Mouse (Mus musculus) forebrain, embryonic 15.5 days (tissue): ENCODE data around the gene Aldh16a1. TPM values are rescaled to one million over a fixed set of nuclear protein-coding genes. Genes with fewer than 3 reads are reported as not detected.
A peak's percentile ranks its signal among the peaks of the same experiment; 100 is the strongest.

Experiments used
- ATAC-seq: fragments of 200-750 bp; cut with Nextera tagmentation; replicated peaks from 2 replicates; pipeline ENCODE4 v1.8.0; 2017; ENCODE audit warnings: mild to moderate bottlenecking, moderate TSS enrichment, moderate library complexity
- H3K27ac ChIP-seq: fragments of 300-500 bp; sonication (generic); replicated peaks from 2 replicates; pipeline ENCODE4 v1.5.1; 2015; ENCODE audit warnings: mild to moderate bottlenecking, inconsistent platforms
- H3K27me3 ChIP-seq: fragments of 300-500 bp; sonication (generic); 2 replicates; pipeline ENCODE4 v1.6.1; 2015; ENCODE audit warnings: inconsistent platforms
- H3K36me3 ChIP-seq: fragments of 300-500 bp; sonication (generic); 2 replicates; pipeline ENCODE4 v1.6.1; 2015; ENCODE audit warnings: mild to moderate bottlenecking, inconsistent platforms
- H3K4me1 ChIP-seq: fragments of 300-500 bp; sonication (generic); 2 replicates; pipeline ENCODE4 v1.6.1; 2015; ENCODE audit warnings: inconsistent platforms
- H3K4me2 ChIP-seq: fragments of 300-500 bp; sonication (generic); replicated peaks from 2 replicates; pipeline ENCODE4 v1.6.1; 2015; ENCODE audit warnings: mild to moderate bottlenecking, inconsistent platforms
- H3K4me3 ChIP-seq: fragments of 300-500 bp; sonication (generic); 2 replicates; pipeline ENCODE4 v1.5.1; 2015; ENCODE audit warnings: mild to moderate bottlenecking, inconsistent platforms
- H3K9ac ChIP-seq: fragments of 300-500 bp; sonication (generic); replicated peaks from 2 replicates; pipeline ENCODE4 v1.6.1; 2015; ENCODE audit warnings: mild to moderate bottlenecking, inconsistent platforms
- H3K9me3 ChIP-seq: fragments of 300-500 bp; sonication (generic); 2 replicates; pipeline ENCODE4 v1.6.1; 2016; ENCODE audit warnings: inconsistent platforms
- WGBS: fragments of 180-500 bp; shearing (Covaris S2); methylation state at CpG from one replicate; pipeline ENCODE4 v1.1.7; 2015; ENCODE audit warnings: mixed read lengths; 5-methylcytosine and 5-hydroxymethylcytosine counted together
- polyA plus RNA-seq: library from polyadenylated mRNA; unstranded; fragments of >200 nt; fragmentation: Nextera tagmentation; extraction: Ambion mirVana; gene quantifications from 2 replicates; pipeline ENCODE4 v1.2.1, GENCODE M21; 2015

Aldh16a1 gene
- polyA plus RNA-seq, 1 experiment from 2014 or later: 25.6 TPM

DNA sequence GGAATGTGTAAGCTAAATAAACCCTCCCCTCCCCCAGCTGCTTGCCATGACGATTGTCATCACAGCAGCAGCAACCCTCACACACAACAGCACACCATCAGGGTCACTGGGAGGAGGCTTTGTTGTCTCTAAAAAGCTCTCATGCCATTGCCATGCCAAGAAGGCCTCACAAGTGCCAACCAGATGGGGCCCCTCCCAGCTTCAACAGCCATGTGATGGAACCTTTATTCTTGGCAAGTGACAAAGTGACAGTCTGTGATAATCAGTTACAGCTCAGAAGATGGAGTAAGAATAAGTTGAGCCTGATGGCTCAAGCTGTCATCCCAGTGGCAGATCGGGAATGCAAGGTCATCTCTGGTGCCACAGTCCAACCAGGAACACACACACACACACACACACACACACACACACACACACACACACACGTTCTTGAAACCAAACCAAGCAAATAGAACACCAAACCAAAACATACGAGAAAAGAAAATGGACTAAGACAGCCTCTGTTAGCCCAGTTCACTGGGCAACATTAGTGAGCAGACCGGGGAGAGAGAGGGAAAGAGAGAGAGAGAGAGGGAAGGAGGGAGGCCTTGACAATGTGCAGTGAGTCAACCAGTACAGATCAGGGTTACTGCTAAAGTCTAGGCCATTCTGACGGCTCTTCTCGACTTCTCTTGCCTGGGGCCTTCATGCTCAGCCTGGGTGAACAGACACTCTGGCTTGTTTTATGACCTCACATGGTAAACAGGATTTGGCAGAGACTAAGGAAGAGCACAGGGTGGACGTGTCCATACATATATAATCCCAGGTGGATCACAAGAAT lies 14.3 kb downstream of the Aldh16a1 start:
- Histone ChIP-seq H3K27me3 (no peaks in the 10 kb centered on the region; the same call in 1 of the 2 replicates), H3K27ac (no peak overlapping the region), H3K4me1 (peaks cover 10% of the 10 kb centered on the region), H3K4me2 (no peak overlapping the region), H3K9ac (no peak overlapping the region), H3K4me3 (no peak overlapping the region), H3K36me3 (no peaks in the 10 kb centered on the region; the same call in 1 of the 2 replicates), H3K9me3 (no peaks in the 10 kb centered on the region)
- ATAC-seq: no peak
- 78% methylated on average over 8 of the region's 8 CpGs for WGBS

DNA sequence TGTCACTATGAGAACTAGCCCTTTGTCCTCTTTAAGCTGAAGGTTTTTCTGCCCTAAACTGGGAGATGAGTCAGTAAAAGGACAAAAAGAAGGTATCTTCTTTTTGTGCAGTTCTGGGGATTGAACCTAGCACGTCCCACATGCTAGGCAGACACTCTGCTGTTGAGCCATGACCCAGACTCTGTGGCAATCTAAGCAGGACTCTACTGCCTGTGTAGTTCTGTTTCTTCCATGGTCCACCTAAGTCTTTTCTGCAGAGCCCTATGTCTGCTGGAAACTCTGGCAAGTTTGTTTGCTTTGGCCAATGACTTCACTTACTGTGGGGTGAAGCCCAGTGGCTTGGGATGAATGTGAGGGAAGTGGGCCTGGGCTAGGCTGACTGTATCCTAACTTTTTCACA lies 16.0 kb downstream of the Aldh16a1 start:
- Histone ChIP-seq H3K4me2 (no peak overlapping the region), H3K4me1 (peaks cover 10% of the 10 kb centered on the region), H3K27ac (no peak overlapping the region), H3K9ac (no peak overlapping the region), H3K36me3 (no peaks in the 10 kb centered on the region), H3K4me3 (no peak overlapping the region), H3K27me3 (no peaks in the 10 kb centered on the region; the same call in 1 of the 2 replicates), H3K9me3 (no peaks in the 10 kb centered on the region)
- no peak for ATAC-seq
- 79% methylated on average over 1 of the region's 1 CpGs for WGBS

DNA sequence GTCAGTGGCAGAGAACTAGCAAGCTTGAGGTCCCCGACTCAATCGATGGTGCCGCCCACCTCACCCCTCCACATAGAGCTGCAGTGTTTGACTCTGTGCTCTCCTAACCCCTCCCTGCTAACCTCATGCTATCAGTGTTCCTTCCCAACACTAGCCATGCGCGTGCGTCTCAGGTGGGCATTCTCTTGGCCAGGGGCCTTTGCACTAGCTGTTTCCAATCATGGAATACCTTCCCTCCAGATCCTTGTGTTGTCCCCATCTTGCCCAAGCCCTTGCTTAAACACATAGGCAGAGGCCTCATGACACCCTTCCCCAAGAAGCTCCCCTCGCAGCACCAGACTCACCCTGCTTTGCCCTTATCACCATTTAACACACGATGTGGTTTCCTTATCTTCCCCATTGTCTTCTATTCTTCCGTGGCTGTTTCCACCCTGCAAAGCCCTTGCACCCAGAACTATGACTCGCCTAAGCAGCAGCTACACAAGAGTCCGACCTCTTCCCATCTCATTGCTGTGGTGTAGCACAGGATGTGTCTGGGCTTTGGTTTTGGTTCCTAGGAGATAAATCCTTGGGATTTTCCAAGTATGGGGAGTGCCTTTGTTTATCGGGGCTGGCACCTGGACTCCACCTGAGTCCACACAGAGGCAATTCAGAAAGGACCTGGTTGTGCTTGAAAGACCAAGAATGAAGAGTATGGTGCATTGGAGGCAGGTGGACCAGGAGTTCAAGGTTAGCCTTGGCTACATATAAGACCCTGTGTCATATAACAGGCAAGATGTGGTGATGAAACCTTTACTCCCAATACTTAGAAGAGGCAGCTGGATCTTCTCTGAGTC lies 17.0 kb downstream of the Aldh16a1 start:
- 85% methylated on average over 12 of the region's 12 CpGs for WGBS
- Histone ChIP-seq H3K4me3 (no peak overlapping the region), H3K9ac (no peak overlapping the region), H3K27ac (no peak overlapping the region), H3K36me3 (no peaks in the 10 kb centered on the region), H3K27me3 (no peaks in the 10 kb centered on the region; the same call in 1 of the 2 replicates), H3K9me3 (no peaks in the 10 kb centered on the region), H3K4me2 (no peak overlapping the region), H3K4me1 (peaks cover 10% of the 10 kb centered on the region)
- no peak for ATAC-seq

DNA sequence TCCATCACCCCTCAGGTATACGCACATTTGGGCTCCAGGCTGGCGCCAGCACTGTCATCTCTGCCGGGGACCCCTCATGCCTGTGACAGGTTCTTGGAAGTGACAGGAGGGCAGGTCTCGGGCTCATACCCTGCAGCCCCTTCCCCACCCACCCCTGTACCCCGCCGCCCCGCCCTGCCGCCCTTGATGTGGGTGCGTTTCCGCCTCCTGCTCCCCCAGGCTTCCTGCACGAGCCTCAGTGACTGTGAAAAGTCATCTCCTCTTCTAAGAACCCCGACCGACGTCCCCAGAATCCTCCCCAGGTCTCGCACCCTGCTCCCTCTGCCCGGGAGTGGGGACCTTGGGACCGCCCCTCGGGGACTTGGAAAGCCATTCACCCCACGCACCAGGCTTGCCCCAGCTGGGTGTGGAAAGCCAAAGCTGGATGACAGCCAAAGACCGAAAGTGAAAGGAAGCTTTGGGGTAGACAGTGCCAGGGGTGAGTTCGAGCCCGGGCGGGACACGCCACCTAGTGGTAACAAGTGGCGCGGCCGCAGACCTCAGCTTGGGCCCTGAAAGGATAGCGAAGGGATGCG lies 18.3 kb downstream of the Aldh16a1 start, which contains the start of the genes Gm45713 and Flt3l:
TSS of gene Gm45713 (minus strand) at position 239 of the 575 bp plus-strand sequence.
TSS of gene Flt3l (minus strand) at position 440 of the 575 bp plus-strand sequence.
- peak; percentile 88 for ATAC-seq
- Histone ChIP-seq H3K27ac (no peak within 1 kb of the TSS), H3K9me3 (no peaks in the 10 kb centered on the region), H3K36me3 (no peaks in the 10 kb centered on the region), H3K27me3 (no peaks in the 10 kb centered on the region; the same call in 1 of the 2 replicates), H3K4me1 (peaks cover 10% of the 10 kb centered on the region), H3K4me3 (peak within 1 kb of the TSS; percentile 46), H3K4me2 (peak within 1 kb of the TSS; percentile 79), H3K9ac (peak within 1 kb of the TSS; percentile 55)
- 2% methylated on average over 29 of the region's 29 CpGs for WGBS

DNA sequence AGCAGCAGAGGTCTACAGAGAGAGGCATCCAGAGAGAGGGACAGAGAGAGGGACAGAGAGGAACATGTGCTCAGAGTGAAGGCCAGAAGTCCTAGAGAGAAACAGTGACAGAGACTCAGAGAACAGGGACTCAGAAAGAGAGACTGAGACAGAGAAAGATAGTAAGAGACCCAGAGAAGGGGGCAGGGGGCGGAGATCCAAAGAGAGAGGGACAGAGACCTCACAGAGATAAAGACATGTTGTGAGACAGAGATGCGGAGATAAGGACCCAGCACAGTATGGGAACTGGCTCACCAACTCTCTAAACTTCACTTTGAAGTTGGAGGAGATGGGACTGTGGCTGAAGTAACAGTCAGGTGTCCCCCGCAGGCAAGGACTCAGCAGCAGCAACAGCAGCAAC lies 19.0 kb downstream of the Aldh16a1 start:
- ATAC-seq: no peak
- Histone ChIP-seq H3K36me3 (no peaks in the 10 kb centered on the region), H3K9me3 (no peaks in the 10 kb centered on the region), H3K9ac (no peak overlapping the region), H3K4me2 (0 out of 2 replicates have a peak overlapping the region, but pooled peaks have one; percentile 79), H3K27ac (no peak overlapping the region), H3K4me1 (peaks cover 10% of the 10 kb centered on the region), H3K4me3 (no peak overlapping the region), H3K27me3 (no peaks in the 10 kb centered on the region; the same call in 1 of the 2 replicates)
- 87% methylated on average over 3 of the region's 3 CpGs for WGBS

DNA sequence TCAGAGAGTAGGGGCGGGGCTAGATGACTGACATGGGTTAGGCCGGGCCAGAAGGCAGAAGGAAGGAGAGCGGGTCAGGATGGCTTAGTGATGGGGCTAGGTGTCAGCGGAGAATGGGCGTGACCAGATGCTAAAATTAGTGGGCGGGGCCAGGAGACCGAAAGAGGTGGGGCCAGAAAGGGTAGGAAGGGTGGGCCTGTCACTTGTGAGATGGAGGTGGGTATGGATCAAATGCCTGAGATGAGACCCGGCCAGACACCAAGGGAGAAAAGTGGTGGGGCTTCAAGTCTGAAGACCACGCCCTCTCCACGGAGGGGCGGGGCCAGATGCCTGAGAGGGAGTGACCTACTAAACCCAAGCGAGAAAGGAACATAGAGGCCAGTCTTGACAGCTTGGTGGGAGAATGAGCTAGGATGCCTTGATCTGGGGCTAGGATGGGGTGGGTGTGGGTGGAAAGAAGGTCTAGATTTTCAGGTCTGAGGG lies 19.8 kb downstream of the Aldh16a1 start:
- H3K9me3 ChIP-seq: no peaks in the 10 kb centered on the region
- peaks cover 15% of the 10 kb centered on the region for H3K4me1 ChIP-seq
- H3K9ac ChIP-seq: no peak overlapping the region
- H3K27me3 ChIP-seq: no peaks in the 10 kb centered on the region; the same call in 1 of the 2 replicates
- no peak overlapping the region for H3K4me3 ChIP-seq
- H3K27ac ChIP-seq: no peak overlapping the region
- H3K36me3 ChIP-seq: no peaks in the 10 kb centered on the region
- H3K4me2 ChIP-seq: no peak overlapping the region
- no peak for ATAC-seq
- 10% methylated on average over 12 of the region's 12 CpGs for WGBS

DNA sequence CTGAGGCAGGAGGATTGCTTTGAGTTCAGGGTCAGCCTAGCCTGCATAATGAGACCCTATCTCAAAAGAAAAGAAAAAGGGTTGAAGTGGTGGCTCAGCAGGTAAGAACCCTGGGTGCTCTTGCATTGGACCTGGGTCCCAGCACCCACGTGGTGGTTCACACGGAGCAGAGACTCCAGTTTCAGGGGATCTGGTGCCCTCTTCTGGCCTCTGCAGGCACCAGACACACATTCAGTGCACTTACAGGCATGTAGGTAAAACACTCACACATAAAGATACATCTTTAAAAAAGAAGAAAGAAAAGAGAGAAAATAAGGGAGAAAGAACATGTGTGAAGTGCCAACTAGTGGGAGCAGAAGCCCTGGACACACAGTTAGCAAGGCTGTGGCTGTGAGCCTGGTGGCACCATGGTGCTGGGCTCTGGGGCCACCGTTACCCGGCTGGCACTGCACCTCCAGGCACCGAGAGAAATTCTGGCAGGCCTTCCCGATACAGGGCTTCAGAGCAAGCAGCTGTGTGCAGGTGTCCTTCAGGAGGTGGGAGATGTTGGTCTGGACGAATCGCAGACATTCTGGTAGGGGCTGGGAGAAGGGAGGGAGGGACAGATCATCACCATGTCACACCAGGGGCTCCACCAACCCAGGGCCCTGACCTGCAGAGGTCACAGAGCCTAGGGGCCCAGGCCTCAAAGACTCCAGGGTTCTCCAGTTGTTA lies 20.8 kb downstream of the Aldh16a1 start:
- Histone ChIP-seq H3K9me3 (no peaks in the 10 kb centered on the region), H3K4me1 (peaks cover 19% of the 10 kb centered on the region), H3K9ac (no peak overlapping the region), H3K36me3 (no peaks in the 10 kb centered on the region), H3K4me3 (no peak overlapping the region), H3K27me3 (no peaks in the 10 kb centered on the region; the same call in 1 of the 2 replicates), H3K4me2 (no peak overlapping the region), H3K27ac (no peak overlapping the region)
- 74% methylated on average over 8 of the region's 8 CpGs for WGBS
- ATAC-seq: no peak

DNA sequence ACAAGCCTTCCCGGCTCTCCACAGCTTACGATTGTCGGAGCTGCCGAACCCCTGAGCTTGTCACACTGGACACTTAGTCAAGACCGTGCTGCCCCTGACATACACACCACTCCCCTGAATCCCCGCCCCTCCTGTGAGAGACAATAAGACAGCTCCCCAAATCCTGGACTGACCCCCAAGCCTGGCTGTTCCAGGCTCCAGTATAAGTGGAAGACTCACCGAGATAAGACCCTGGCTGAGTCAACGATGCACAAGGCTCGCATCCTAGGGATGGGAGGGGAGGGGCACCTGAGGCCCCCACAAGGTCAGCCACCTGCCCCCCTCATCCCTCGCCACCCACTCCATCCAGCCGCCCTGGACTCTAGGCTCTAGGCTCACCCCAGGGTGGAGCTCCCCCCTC lies 22.5 kb downstream of the Aldh16a1 start:
- WGBS: 80% methylated on average over 11 of the region's 11 CpGs
- H3K36me3 ChIP-seq: peaks cover 5% of the 10 kb centered on the region

DNA sequence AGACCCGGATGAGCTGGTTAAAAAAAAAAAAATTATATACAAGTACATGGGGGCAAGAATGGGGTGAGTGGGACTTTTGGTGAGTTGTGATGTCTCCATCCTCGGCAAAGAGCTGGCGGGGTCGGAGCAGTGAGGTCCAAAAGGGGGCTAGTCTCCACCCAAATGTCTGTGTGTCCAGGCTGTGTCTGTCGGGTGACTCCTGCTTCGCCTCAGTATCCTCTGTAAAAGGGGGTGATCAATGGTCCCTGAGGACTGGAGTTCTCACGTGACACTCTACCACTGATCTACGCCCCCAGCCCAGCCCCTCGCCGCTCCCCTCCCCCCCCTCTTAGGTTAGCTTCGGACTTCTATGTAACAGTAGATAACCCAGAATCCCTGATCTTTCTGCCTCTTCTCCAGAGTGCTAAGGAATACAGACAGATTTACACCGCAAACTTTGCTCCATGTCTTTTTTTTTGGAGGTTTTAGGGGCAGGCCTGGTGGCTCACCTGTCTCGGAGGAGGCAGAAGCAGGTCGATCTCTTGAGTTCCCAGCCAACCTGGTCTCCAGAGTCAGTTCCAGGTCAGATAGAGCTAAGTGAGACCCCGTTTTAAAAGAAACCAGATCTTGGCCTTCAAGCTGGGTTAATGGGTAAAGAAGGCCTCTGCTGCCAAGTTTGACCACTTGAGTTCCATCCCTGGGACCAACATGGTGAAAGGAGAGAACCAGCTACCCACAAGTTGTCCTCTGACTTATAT lies 24.4 kb downstream of the Aldh16a1 start:
- H3K27me3 ChIP-seq: no peaks in the 10 kb centered on the region
- peak overlapping the region; percentile 78 for H3K4me3 ChIP-seq
- peak overlapping the region; percentile 62 for H3K4me2 ChIP-seq
- WGBS: 60% methylated on average over 15 of the region's 15 CpGs
- peak overlapping the region; percentile 96 for H3K27ac ChIP-seq
- H3K36me3 ChIP-seq: peaks cover 24% of the 10 kb centered on the region
- H3K4me1 ChIP-seq: peaks cover 35% of the 10 kb centered on the region
- no peaks in the 10 kb centered on the region for H3K9me3 ChIP-seq
- ATAC-seq: no peak
- peak overlapping the region; percentile 71 for H3K9ac ChIP-seq

More for the DNA sequence above, 22.5 kb downstream of the Aldh16a1 start:
- Histone ChIP-seq H3K9me3 (no peaks in the 10 kb centered on the region), H3K4me2 (no peak overlapping the region), H3K4me3 (no peak overlapping the region), H3K9ac (no peak overlapping the region), H3K27me3 (no peaks in the 10 kb centered on the region; the same call in 1 of the 2 replicates), H3K27ac (no peak overlapping the region), H3K4me1 (peaks cover 29% of the 10 kb centered on the region)
- ATAC-seq: no peak

DNA sequence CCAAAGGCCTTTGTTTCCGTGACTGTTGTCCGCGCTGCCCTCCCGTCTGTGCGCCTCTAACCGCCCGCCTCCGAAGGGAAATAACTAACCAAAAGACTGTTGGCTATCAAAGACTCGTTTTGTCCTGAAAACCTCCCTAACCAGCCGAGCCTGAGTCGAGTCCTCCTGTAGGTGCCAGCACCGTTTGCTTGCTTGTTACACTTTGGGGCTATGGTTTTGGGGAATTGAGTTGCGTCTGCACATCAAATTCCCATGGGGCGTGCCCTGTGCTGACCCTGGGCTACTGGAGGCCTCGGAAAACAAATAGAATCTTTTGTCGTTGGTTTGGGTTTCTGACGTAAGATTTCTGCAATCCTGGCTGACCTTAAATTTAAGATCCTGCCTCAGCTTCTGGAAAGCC lies 25.1 kb downstream of the Aldh16a1 start:
- no peaks in the 10 kb centered on the region for H3K27me3 ChIP-seq
- under 1% methylated on average over 17 of the region's 17 CpGs for WGBS
- H3K27ac ChIP-seq: peak overlapping the region; percentile 96
- H3K4me1 ChIP-seq: peaks cover 40% of the 10 kb centered on the region
- H3K9me3 ChIP-seq: no peaks in the 10 kb centered on the region
- peak overlapping the region; percentile 62 for H3K4me2 ChIP-seq
- H3K36me3 ChIP-seq: peaks cover 24% of the 10 kb centered on the region
- peak overlapping the region; percentile 78 for H3K4me3 ChIP-seq
- H3K9ac ChIP-seq: peak overlapping the region; percentile 71
- no peak for ATAC-seq
